Mouse (Mus musculus): ENCODE data around the gene Cdk5.

The Cdk5 gene

GRCm38 (mm10) chr5:24374666-24375328 lies 48.5 kb downstream of the Cdk5 start:
- DNase-seq (ENCODE audit: low read depth, low spot score): no peak

GRCm38 (mm10) chr5:24374216-24374615 lies 49.1 kb downstream of the Cdk5 start:
- DNase-seq (ENCODE audit: low read depth, low spot score): no peak

GRCm38 (mm10) chr5:24373807-24374206 lies 49.5 kb downstream of the Cdk5 start:
- no peak for DNase-seq (ENCODE audit: low read depth, low spot score)

- DNase-seq (ENCODE audit: low read depth, low spot score): no peak
Observed at GRCm38 (mm10) chr5:24369767-24370166, 53.6 kb downstream of the Cdk5 start.
